Mouse (Mus musculus) liver, postnatal 0 days (tissue): Measurements from ENCODE around the gene Sumo1. TPM values are rescaled to one million over a fixed set of nuclear protein-coding genes. Genes with fewer than 3 reads are reported as not detected.

Source experiments
- ATAC-seq: fragments of 200-750 bp; cut with Nextera tagmentation; 2 replicates; pipeline ENCODE4 v1.8.0; 2017; ENCODE audit warnings: mild to moderate bottlenecking, moderate library complexity
- DNase-seq: peaks from one replicate; pipeline ENCODE4 v3.0.0-alpha.2; 2016
- H3K27ac ChIP-seq: fragments of 300-500 bp; sonication (generic); 2 replicates; pipeline ENCODE4 v1.5.1; 2014; ENCODE audit warnings: antibody characterized with exemption, moderate library complexity, mild to moderate bottlenecking, low read depth
- H3K27me3 ChIP-seq: fragments of 300-500 bp; sonication (generic); 2 replicates; pipeline ENCODE4 v1.6.1; 2014; ENCODE audit warnings: low read length, control low read depth, mixed read lengths; ENCODE audit not compliant: insufficient read depth
- H3K36me3 ChIP-seq: fragments of 300-500 bp; sonication (generic); replicated peaks from 2 replicates; pipeline ENCODE4 v1.6.1; 2014; ENCODE audit warnings: mild to moderate bottlenecking, control low read depth, low read length, moderate library complexity, mixed read lengths; ENCODE audit not compliant: insufficient read depth
- H3K4me1 ChIP-seq: fragments of 300-500 bp; sonication (generic); 2 replicates; pipeline ENCODE4 v1.6.1; 2014; ENCODE audit warnings: antibody characterized with exemption, mild to moderate bottlenecking, control low read depth; ENCODE audit not compliant: insufficient read depth
- H3K4me2 ChIP-seq: fragments of 300-500 bp; sonication (generic); 2 replicates; pipeline ENCODE4 v1.6.1; 2014; ENCODE audit warnings: low read depth, mild to moderate bottlenecking, low read length, moderate library complexity, mixed read lengths
- H3K4me3 ChIP-seq: fragments of 300-500 bp; sonication (generic); 2 replicates; pipeline ENCODE4 v1.5.1; 2014; ENCODE audit warnings: low read depth, low read length
- H3K9ac ChIP-seq: fragments of 300-500 bp; sonication (generic); replicated peaks from 2 replicates; pipeline ENCODE4 v1.6.1; 2014; ENCODE audit warnings: mild to moderate bottlenecking, moderate library complexity
- H3K9me3 ChIP-seq: fragments of 300-500 bp; sonication (generic); 2 replicates; pipeline ENCODE4 v1.6.1; 2016; ENCODE audit warnings: mild to moderate bottlenecking, control low read depth, low read length, mixed read lengths
- CTCF ChIP-seq: sonication (generic); IDR thresholded peaks from 2 replicates; pipeline ENCODE4 v1.5.1; 2016; ENCODE audit warnings: antibody characterized with exemption, low read depth
- EP300 ChIP-seq: IDR thresholded peaks from 2 replicates; pipeline ENCODE4 v1.6.1; 2016; ENCODE audit warnings: antibody characterized with exemption, low read depth, mild to moderate bottlenecking
- WGBS: fragments of 180-500 bp; shearing (Covaris S2); extraction: QIAGEN DNeasy Blood & Tissue Kit; methylation state at CpG from one replicate; pipeline ENCODE4 v1.1.7; 2014; ENCODE audit not compliant: insufficient replicate concordance; 5-methylcytosine and 5-hydroxymethylcytosine counted together
- polyA plus RNA-seq: library from polyadenylated mRNA; unstranded; fragments of >200 nt; fragmentation: Nextera tagmentation; extraction: Ambion mirVana; gene quantifications from 2 replicates; pipeline ENCODE4 v1.2.1, GENCODE M21; 2015

Gene Sumo1
- polyA plus RNA-seq, 1 experiment from 2014 or later, result 97.3 TPM

DNA sequence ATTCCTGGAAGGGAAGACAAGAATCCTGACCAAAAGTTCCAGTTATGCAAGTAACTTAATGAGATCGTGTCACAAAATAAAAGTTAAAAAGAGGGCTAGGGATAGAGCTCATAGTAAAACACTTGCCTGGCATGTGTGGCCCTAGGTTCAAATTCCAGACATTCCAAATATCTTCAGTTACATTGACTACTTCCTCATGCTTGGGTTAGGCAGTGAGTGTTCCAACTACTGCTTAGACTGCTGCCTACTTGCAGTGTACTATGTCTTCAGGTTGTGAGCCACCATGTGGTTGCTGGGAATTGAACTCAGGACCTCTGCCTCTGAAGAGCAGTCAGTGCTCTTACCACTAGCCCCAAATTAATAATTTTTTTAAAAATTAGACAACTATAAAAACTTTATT is 16.9 kb upstream of the Sumo1 start:
- peak overlapping the region; percentile 65; the same call in 1 of the 2 replicates for H3K4me3 ChIP-seq
- peaks cover 8% of the 10 kb centered on the region; the same call in 1 of the 2 replicates for H3K36me3 ChIP-seq
- H3K27ac ChIP-seq, result no peak overlapping the region
- TF ChIP-seq EP300, result no peak
- TF ChIP-seq CTCF, result no peak
- H3K27me3 ChIP-seq, result no peaks in the 10 kb centered on the region
- H3K4me2 ChIP-seq, result peak overlapping the region; percentile 72
- H3K4me1 ChIP-seq, result peaks cover 15% of the 10 kb centered on the region
- DNase-seq, result no peak
- ATAC-seq, result no peak
- 56% methylated on average over 1 of the region's 1 CpGs for WGBS
- H3K9ac ChIP-seq, result 0 out of 2 replicates have a peak overlapping the region, but pooled peaks have one; percentile 28
- no peaks in the 10 kb centered on the region for H3K9me3 ChIP-seq

DNA sequence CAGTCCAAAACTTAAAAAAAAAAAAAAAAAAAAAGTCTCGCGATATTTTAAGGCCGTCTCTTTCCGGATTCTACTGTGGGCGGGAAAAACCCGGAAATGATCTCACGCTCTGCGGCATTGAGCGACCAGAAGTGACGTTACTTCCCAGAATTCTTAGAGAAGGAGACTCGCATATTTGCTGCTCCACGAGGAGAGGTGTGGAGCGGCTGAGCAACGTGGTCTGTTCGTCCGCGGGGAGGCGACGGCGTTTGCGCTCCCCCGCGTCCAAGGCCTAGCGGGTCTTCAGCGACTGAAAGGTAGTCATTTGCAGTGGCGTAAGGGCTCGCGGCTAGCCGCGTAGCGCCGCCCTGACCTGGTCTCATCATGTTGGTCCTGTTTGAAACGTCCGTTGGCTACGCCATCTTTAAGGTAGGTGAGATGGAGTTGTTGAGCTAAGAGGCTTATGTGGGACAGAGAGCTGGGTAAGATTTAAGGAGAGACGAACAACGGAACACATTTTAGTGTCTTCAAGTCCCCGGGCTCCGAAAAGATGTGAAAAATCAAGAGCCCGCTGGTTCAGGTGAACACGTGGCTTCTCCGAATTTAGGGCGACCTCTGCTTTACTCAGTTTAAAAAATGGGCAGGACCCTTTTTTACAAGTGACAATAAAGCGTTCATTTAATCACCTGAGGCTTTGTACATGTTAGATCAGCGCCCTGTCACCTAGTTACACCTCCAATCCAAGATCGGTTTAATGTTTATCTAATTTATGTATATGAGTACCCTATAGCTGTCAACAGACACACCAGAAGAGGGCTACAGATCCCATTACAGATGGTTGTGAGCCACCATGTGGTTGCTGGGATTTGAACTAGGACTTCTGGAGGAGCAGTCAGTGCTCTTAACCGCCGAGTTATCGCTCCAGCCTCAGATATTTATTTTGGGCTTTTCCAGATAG is 14.5 kb upstream of the Sumo1 start, which contains the start of gene Nop58:
Gene Nop58 (plus strand): TSS at position 153 of the 937 bp plus-strand sequence.
- peak; percentile 88 for DNase-seq

DNA sequence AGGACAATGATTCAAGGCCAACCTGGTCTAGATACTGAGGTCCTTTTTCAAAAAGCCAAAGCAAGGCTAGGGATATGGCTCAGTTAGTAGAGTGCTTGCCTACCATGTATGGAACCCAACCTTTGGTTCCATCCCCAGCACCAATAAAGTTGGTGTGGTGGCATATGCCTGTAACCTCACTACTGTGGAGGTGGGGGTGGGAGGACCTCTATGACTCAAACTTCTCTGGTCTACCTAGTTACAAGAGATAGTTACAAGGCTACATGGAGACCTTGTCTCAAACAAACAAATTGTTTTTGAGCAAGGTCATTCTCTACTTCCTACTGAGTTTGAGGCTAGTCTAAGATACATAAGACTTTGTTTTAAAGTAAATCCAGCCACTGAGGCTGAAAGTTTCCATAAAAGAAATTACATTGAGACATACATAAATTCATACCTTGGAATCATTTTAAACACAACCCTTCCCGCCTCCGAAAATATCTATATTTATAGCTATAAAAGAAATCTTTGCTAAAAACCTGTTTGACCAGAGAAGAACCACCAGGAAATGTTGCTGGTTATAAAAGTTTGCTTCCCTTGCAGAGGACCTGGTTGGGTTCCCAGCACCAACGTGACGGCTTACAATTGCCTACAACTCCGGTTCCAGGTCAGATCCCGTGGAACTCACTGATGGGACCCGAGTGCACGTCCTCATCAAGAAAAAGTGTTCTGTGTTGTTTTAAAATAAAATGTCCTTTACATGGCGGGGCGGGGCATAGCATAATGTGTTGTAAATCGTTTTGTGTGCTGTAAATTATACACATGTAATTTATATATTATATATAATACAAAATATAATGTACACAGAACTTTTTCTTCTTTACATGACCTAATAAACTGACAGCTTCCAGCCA is 13.5 kb upstream of the Sumo1 start:
- WGBS, result 6% methylated on average over 11 of the region's 11 CpGs
- DNase-seq (peak; percentile 33), ATAC-seq (peak; percentile 46)
- no peaks in the 10 kb centered on the region for H3K9me3 ChIP-seq
- peak overlapping the region; percentile 72 for H3K4me2 ChIP-seq
- H3K27ac ChIP-seq, result peak overlapping the region; percentile 77
- H3K4me3 ChIP-seq, result peak overlapping the region; percentile 65
- H3K36me3 ChIP-seq, result no peaks in the 10 kb centered on the region
- TF ChIP-seq EP300, result no peak
- no peak for TF ChIP-seq CTCF
- peak overlapping the region; percentile 47; the same call in 1 of the 2 replicates for H3K9ac ChIP-seq
- H3K4me1 ChIP-seq, result peaks cover 15% of the 10 kb centered on the region
- no peaks in the 10 kb centered on the region for H3K27me3 ChIP-seq

More for the DNA sequence above, 14.5 kb upstream of the Sumo1 start, which contains the start of gene Nop58:
- peak within 1 kb of the TSS; percentile 77 for H3K27ac ChIP-seq
- H3K4me1 ChIP-seq, result peaks cover 15% of the 10 kb centered on the region
- WGBS, result under 1% methylated on average over 49 of the region's 49 CpGs
- H3K9me3 ChIP-seq, result no peaks in the 10 kb centered on the region
- peak within 1 kb of the TSS; percentile 72 for H3K4me2 ChIP-seq
- H3K4me3 ChIP-seq, result peak within 1 kb of the TSS; percentile 65
- H3K27me3 ChIP-seq, result no peaks in the 10 kb centered on the region
- ATAC-seq, result peak; percentile 96
- peak within 1 kb of the TSS; percentile 64 for H3K9ac ChIP-seq
- H3K36me3 ChIP-seq, result no peaks in the 10 kb centered on the region
- TF ChIP-seq EP300 (peak; percentile 90), CTCF (no peak)

GRCm38 (mm10) chr1:59673661-59674060 is 3.0 kb upstream of the Sumo1 start:
- 90% methylated on average over 2 of the region's 2 CpGs for WGBS
- ATAC-seq, result no peak
- DNase-seq, result no peak

DNA sequence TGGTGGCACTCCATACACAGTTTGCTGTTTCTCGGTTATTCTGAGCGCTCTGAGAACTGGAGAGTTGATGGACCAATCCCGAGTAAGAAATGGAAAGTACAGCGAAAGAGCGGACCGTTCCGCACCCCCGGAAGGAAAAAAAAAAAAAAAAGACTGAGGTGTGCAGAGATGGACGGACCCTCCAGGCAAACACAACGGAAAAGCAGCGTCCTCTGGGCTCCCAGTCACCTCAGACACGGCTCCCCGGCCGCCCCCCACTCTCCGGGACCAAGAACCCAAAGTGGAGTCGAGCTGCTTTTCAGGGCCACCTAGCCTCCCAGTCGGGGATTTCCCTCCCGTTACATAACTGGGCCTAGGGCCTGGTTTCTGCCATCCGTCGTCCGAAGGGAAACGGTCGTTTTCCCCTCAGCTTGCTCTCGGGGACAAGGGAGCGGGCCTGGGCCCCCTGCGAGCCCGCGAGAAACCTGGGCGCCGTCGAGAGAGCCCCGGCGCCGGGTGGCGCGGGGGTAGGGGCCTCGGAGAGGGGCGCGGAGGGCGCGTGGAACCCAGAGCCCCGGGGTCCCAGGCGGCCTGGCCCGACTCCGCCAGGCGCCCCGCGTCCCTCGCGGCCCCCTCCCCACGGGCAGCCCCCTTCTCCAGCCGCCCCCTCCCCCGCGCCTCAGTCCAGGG is 538 bp downstream of the Sumo1 start:
- H3K4me3 ChIP-seq, result peak overlapping the region; percentile 93
- H3K27ac ChIP-seq, result peak overlapping the region; percentile 98
- whole genome bisulfite sequencing, result under 1% methylated on average over 29 of the region's 54 CpGs
- TF ChIP-seq EP300 (no peak), CTCF (no peak)
- peak; percentile 67 for ATAC-seq
- H3K9ac ChIP-seq, result peak overlapping the region; percentile 99
- H3K4me1 ChIP-seq, result peaks cover 18% of the 10 kb centered on the region
- H3K36me3 ChIP-seq, result 0 out of 2 replicates have a peak, but pooled peaks cover 3% of the 10 kb centered on the region
- DNase-seq, result peak; percentile 53
- H3K9me3 ChIP-seq, result no peaks in the 10 kb centered on the region
- H3K4me2 ChIP-seq, result peak overlapping the region; percentile 69
- no peaks in the 10 kb centered on the region for H3K27me3 ChIP-seq

More at GRCm38 (mm10) chr1:59673661-59674060, 3.0 kb upstream of the Sumo1 start:
- Histone ChIP-seq H3K4me1 (peaks cover 9% of the 10 kb centered on the region; the same call in 1 of the 2 replicates), H3K9ac (no peak overlapping the region), H3K27me3 (no peaks in the 10 kb centered on the region), H3K9me3 (no peaks in the 10 kb centered on the region), H3K36me3 (no peaks in the 10 kb centered on the region), H3K27ac (no peak overlapping the region), H3K4me2 (no peak overlapping the region), H3K4me3 (no peak overlapping the region)
- no peak for TF ChIP-seq EP300
- TF ChIP-seq CTCF, result no peak
